Mouse (Mus musculus) stomach, postnatal 0 days (tissue): ENCODE data around the gene Arrdc2.

Source experiments
- CTCF ChIP-seq: IDR thresholded peaks from 2 replicates; pipeline ENCODE4 v1.5.1; 2016; ENCODE audit warnings: antibody characterized with exemption, low read depth, mild to moderate bottlenecking, moderate library complexity
- EP300 ChIP-seq: optimal IDR thresholded peaks from 2 replicates; pipeline ENCODE3; 2016; ENCODE audit warnings: antibody characterized with exemption

GRCm38 (mm10) chr8:70833018-70833482, 6.5 kb downstream of the Arrdc2 start:
- no peak for TF ChIP-seq CTCF
- no peak for TF ChIP-seq EP300
